Mouse (Mus musculus) kidney, adult 2 months (tissue): Measurements from ENCODE around the gene Slc3a2. TPM values are rescaled to one million over a fixed set of nuclear protein-coding genes. Genes with fewer than 3 reads are reported as not detected.

ENCODE experiments used
- DNase-seq: peaks from one replicate; pipeline ENCODE4 v3.0.0; 2021
- H3K27ac ChIP-seq: fragments of 200-500 bp; 2 replicates; pipeline ENCODE4 v1.5.1; 2012; ENCODE audit warnings: low read depth, low read length, control low read depth, inconsistent platforms; ENCODE audit not compliant: insufficient read depth
- H3K27me3 ChIP-seq: fragments of 200-500 bp; replicated peaks from 2 replicates; pipeline ENCODE4 v1.6.1; 2012; ENCODE audit warnings: mild to moderate bottlenecking, moderate library complexity, low read length, inconsistent platforms; ENCODE audit not compliant: control insufficient read depth, insufficient read depth
- H3K36me3 ChIP-seq: fragments of 200-500 bp; 2 replicates; pipeline ENCODE4 v1.6.1; 2012; ENCODE audit warnings: mild to moderate bottlenecking, moderate library complexity, low read length, inconsistent platforms; ENCODE audit not compliant: control insufficient read depth, insufficient read depth
- H3K4me1 ChIP-seq: fragments of 200-500 bp; 2 replicates; pipeline ENCODE4 v1.6.1; 2011; ENCODE audit warnings: low read length; ENCODE audit not compliant: control insufficient read depth, insufficient read depth
- H3K4me3 ChIP-seq: fragments of 200-500 bp; 2 replicates; pipeline ENCODE4 v1.5.1; 2011; ENCODE audit warnings: mild to moderate bottlenecking, low read depth, low read length, control low read depth; ENCODE audit not compliant: insufficient read depth
- CTCF ChIP-seq: fragments of 200-500 bp; conservative IDR thresholded peaks from 2 replicates; pipeline ENCODE4 v1.5.1; 2011; ENCODE audit warnings: low read depth, mild to moderate bottlenecking, control low read depth, low read length, moderate library complexity, mixed read lengths; ENCODE audit not compliant: insufficient read depth, insufficient read length
- POLR2A ChIP-seq: fragments of 200-500 bp; IDR thresholded peaks from one replicate; pipeline ENCODE4 v1.6.1; 2011; ENCODE audit warnings: low read depth, low read length, control low read depth
- WGBS: fragments of 180-500 bp; shearing (Covaris S2); methylation state at CpG from one replicate; pipeline ENCODE4 v1.1.7; 2018; 5-methylcytosine and 5-hydroxymethylcytosine counted together
- polyA plus RNA-seq: library from polyadenylated mRNA; depleted of rRNA; stranded (reverse); fragments of >200 nt; gene quantifications from 2 replicates; pipeline ENCODE4 v1.2.3, GENCODE M21; 2012

Gene Slc3a2
- polyA plus RNA-seq, 1 experiment = 560 TPM

- H3K27ac ChIP-seq = no peak overlapping the region
- no peak for TF ChIP-seq CTCF
- no peak for TF ChIP-seq POLR2A
- peaks cover 2% of the 10 kb centered on the region for H3K36me3 ChIP-seq
- H3K4me1 ChIP-seq = peaks cover 3% of the 10 kb centered on the region; the same call in 1 of the 2 replicates
- 78% methylated on average over 6 of the region's 6 CpGs for WGBS
- no peak overlapping the region for H3K4me3 ChIP-seq
- no peak for DNase-seq
- no peaks in the 10 kb centered on the region for H3K27me3 ChIP-seq
Measured at GRCm38 (mm10) chr19:8705026-8705708, 18.0 kb downstream of the Slc3a2 start.

- H3K36me3 ChIP-seq = peaks cover 2% of the 10 kb centered on the region
- H3K4me3 ChIP-seq = no peak overlapping the region
- TF ChIP-seq POLR2A (no peak), CTCF (no peak)
- no peak for DNase-seq
- no peaks in the 10 kb centered on the region for H3K27me3 ChIP-seq
- WGBS = 66% methylated on average over 4 of the region's 4 CpGs
- H3K27ac ChIP-seq = no peak overlapping the region
- H3K4me1 ChIP-seq = peaks cover 3% of the 10 kb centered on the region; the same call in 1 of the 2 replicates
Measured at GRCm38 (mm10) chr19:8703571-8703970, 19.6 kb downstream of the Slc3a2 start.

DNA sequence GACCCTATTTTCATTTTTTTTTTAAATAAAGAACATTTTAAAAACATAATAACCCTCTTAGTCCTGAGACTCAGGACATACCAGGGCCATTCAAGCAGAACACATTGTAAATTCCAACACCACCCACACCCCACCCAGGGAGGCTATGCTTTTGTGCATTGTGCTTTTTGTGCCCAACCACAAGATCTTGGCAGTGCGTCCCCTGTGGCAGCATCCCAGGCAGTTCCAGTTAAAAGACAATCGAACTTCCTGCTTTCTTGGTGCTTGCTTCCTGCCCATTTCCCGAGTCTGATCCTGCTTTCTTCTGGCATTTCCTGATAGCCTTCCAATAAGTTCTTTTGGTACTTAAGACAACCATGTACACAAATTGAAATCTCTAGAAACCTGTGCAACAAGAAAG lies 20.7 kb downstream of the Slc3a2 start:
- H3K27ac ChIP-seq = no peak overlapping the region
- peak; percentile 85 for DNase-seq
- WGBS = 23% methylated on average over 3 of the region's 3 CpGs
- TF ChIP-seq POLR2A = no peak
- no peak for TF ChIP-seq CTCF
- no peak overlapping the region for H3K4me3 ChIP-seq
- no peaks in the 10 kb centered on the region for H3K36me3 ChIP-seq
- H3K4me1 ChIP-seq = peaks cover 3% of the 10 kb centered on the region; the same call in 1 of the 2 replicates
- no peaks in the 10 kb centered on the region for H3K27me3 ChIP-seq

- DNase-seq = no peak
- 89% methylated on average over 9 of the region's 9 CpGs for WGBS
- H3K4me3 ChIP-seq = no peak overlapping the region
- H3K27me3 ChIP-seq = no peaks in the 10 kb centered on the region
- TF ChIP-seq CTCF (no peak), POLR2A (no peak)
- no peaks in the 10 kb centered on the region for H3K36me3 ChIP-seq
- no peak overlapping the region for H3K27ac ChIP-seq
- peaks cover 3% of the 10 kb centered on the region; the same call in 1 of the 2 replicates for H3K4me1 ChIP-seq
Measured at GRCm38 (mm10) chr19:8699652-8700051, 23.5 kb downstream of the Slc3a2 start.

DNA sequence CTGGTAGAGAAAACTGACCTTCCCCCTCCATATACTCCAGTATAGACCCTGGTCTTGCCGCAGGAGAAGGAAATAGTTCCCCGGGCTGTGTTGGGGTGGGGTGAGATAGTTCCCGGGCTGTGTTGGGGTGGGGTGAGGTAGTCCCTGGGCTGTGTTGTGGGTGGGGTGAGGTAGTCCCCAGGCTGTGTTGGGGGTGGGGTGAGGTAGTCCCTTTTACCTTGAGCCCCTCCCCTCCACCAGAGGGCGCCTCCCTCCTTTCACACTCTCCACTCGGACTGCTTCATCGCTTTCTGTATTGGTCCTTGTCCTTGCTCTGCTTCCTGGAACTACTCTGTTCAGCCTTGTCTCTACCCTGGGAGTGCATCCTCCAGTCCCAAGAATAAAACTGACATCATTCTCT lies 27.8 kb downstream of the Slc3a2 start:
- no peaks in the 10 kb centered on the region for H3K4me1 ChIP-seq
- H3K27ac ChIP-seq = no peak overlapping the region
- 38% methylated on average over 6 of the region's 6 CpGs for WGBS
- H3K4me3 ChIP-seq = no peak overlapping the region
- TF ChIP-seq CTCF (peak; percentile 65), POLR2A (no peak)
- H3K27me3 ChIP-seq = no peaks in the 10 kb centered on the region
- no peaks in the 10 kb centered on the region for H3K36me3 ChIP-seq
- DNase-seq = peak; percentile 77

DNA sequence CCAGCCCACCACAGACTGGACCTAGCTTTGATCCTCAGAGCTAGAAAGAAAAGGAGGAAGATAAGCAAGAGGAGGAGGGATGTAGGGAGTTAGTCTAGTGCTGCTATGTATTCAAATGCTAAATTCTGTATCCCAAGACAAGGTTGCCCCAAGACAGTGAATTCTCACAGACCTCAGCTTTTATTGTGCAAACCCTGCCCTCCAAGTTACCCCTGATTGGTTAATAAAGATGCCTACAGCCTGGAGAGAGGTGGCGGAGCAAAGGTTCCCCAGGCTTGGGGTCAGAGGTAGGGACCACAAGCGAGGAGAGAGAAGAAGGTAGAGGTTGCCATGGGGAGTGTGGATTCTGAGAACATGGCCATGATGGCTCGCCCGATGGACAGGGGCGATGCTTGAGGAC lies 30.4 kb downstream of the Slc3a2 start:
- no peak overlapping the region for H3K27ac ChIP-seq
- no peak overlapping the region for H3K4me3 ChIP-seq
- no peak for TF ChIP-seq CTCF
- no peak for TF ChIP-seq POLR2A
- 87% methylated on average over 5 of the region's 5 CpGs for WGBS
- DNase-seq = no peak
- H3K36me3 ChIP-seq = no peaks in the 10 kb centered on the region
- no peaks in the 10 kb centered on the region for H3K27me3 ChIP-seq
- H3K4me1 ChIP-seq = no peaks in the 10 kb centered on the region

GRCm38 (mm10) chr19:8691871-8692539 lies 31.2 kb downstream of the Slc3a2 start:
- no peak for DNase-seq
- TF ChIP-seq POLR2A (no peak), CTCF (no peak)
- WGBS = 57% methylated on average over 9 of the region's 9 CpGs
- Histone ChIP-seq H3K27me3 (no peaks in the 10 kb centered on the region), H3K4me3 (no peak overlapping the region), H3K4me1 (no peaks in the 10 kb centered on the region), H3K36me3 (no peaks in the 10 kb centered on the region), H3K27ac (no peak overlapping the region)
